Mouse (Mus musculus) forebrain, embryonic 11.5 days (tissue): ENCODE measurements around the gene Capza3. TPM values are rescaled to one million over a fixed set of nuclear protein-coding genes. Genes with fewer than 3 reads are reported as not detected.

Source experiments
- ATAC-seq: fragments of 200-750 bp; cut with Nextera tagmentation; replicated peaks from 2 replicates; pipeline ENCODE4 v1.8.0; 2017; ENCODE audit warnings: moderate TSS enrichment; ENCODE audit not compliant: low FRiP score
- DNase-seq: peaks from one replicate; pipeline ENCODE4 v3.0.0-alpha.2; 2017; ENCODE audit warnings: low spot score
- H3K27ac ChIP-seq: fragments of 300-500 bp; sonication (generic); 2 replicates; pipeline ENCODE4 v1.5.1; 2014; ENCODE audit warnings: low read depth, low read length
- H3K27me3 ChIP-seq: fragments of 300-500 bp; sonication (generic); 2 replicates; pipeline ENCODE4 v1.6.1; 2014; ENCODE audit warnings: mild to moderate bottlenecking, low read length, mixed read lengths; ENCODE audit not compliant: control insufficient read depth, insufficient read depth
- H3K36me3 ChIP-seq: fragments of 300-500 bp; sonication (generic); 2 replicates; pipeline ENCODE4 v1.6.1; 2014; ENCODE audit warnings: mild to moderate bottlenecking, low read length, moderate library complexity, mixed read lengths; ENCODE audit not compliant: control insufficient read depth, insufficient read depth
- H3K4me1 ChIP-seq: fragments of 300-500 bp; sonication (generic); replicated peaks from 2 replicates; pipeline ENCODE4 v1.6.1; 2014; ENCODE audit warnings: low read length, mixed read lengths; ENCODE audit not compliant: control insufficient read depth, insufficient read depth
- H3K4me2 ChIP-seq: fragments of 300-500 bp; sonication (generic); 2 replicates; pipeline ENCODE4 v1.6.1; 2014; ENCODE audit warnings: low read depth, mild to moderate bottlenecking, low read length, moderate library complexity, mixed read lengths; ENCODE audit not compliant: severe bottlenecking
- H3K4me3 ChIP-seq: fragments of 300-500 bp; sonication (generic); 2 replicates; pipeline ENCODE4 v1.5.1; 2014; ENCODE audit warnings: low read depth, low read length
- H3K9ac ChIP-seq: fragments of 300-500 bp; sonication (generic); 2 replicates; pipeline ENCODE4 v1.6.1; 2014; ENCODE audit warnings: low read length
- H3K9me3 ChIP-seq: fragments of 300-500 bp; sonication (generic); 2 replicates; pipeline ENCODE4 v1.6.1; 2016; ENCODE audit warnings: low read length, mixed read lengths; ENCODE audit not compliant: control insufficient read depth
- WGBS: fragments of 180-500 bp; shearing (Covaris S2); extraction: QIAGEN DNeasy Blood & Tissue Kit; methylation state at CpG from one replicate; pipeline ENCODE4 v1.1.7; 2014; 5-methylcytosine and 5-hydroxymethylcytosine counted together
- polyA plus RNA-seq: library from polyadenylated mRNA; unstranded; fragments of >200 nt; fragmentation: Nextera tagmentation; extraction: Ambion mirVana; gene quantifications from 2 replicates; pipeline ENCODE4 v1.2.1, GENCODE M21; 2014

Gene Capza3
- polyA plus RNA-seq, 1 experiment from 2014 or later = not detected

- no peak for ATAC-seq
- H3K9ac ChIP-seq = no peak overlapping the region
- no peaks in the 10 kb centered on the region for H3K36me3 ChIP-seq
- no peaks in the 10 kb centered on the region for H3K9me3 ChIP-seq
- no peaks in the 10 kb centered on the region for H3K4me1 ChIP-seq
- DNase-seq = no peak
- no peaks in the 10 kb centered on the region for H3K27me3 ChIP-seq
- H3K4me3 ChIP-seq = no peak overlapping the region
- H3K4me2 ChIP-seq = no peak overlapping the region
- no peak overlapping the region for H3K27ac ChIP-seq
- 88% methylated on average over 5 of the region's 5 CpGs for WGBS
These were observed 48.8 kb downstream of the Capza3 start for GRCm38 (mm10) chr6:140089855-140090254.

Other genes with a start within 250 kb of the Capza3 start
- gene Plcz1, start 205 bp downstream of the Capza3 start, polyA plus RNA-seq = not detected in 2 replicates